Mouse (Mus musculus): ENCODE measurements around the gene Fscn1. TPM values are rescaled to one million over a fixed set of nuclear protein-coding genes. Genes with fewer than 3 reads are reported as not detected.

Gene Fscn1
- total RNA-seq (2017), result 1.2 TPM in 1 of 3 replicates, not detected in the others

DNA sequence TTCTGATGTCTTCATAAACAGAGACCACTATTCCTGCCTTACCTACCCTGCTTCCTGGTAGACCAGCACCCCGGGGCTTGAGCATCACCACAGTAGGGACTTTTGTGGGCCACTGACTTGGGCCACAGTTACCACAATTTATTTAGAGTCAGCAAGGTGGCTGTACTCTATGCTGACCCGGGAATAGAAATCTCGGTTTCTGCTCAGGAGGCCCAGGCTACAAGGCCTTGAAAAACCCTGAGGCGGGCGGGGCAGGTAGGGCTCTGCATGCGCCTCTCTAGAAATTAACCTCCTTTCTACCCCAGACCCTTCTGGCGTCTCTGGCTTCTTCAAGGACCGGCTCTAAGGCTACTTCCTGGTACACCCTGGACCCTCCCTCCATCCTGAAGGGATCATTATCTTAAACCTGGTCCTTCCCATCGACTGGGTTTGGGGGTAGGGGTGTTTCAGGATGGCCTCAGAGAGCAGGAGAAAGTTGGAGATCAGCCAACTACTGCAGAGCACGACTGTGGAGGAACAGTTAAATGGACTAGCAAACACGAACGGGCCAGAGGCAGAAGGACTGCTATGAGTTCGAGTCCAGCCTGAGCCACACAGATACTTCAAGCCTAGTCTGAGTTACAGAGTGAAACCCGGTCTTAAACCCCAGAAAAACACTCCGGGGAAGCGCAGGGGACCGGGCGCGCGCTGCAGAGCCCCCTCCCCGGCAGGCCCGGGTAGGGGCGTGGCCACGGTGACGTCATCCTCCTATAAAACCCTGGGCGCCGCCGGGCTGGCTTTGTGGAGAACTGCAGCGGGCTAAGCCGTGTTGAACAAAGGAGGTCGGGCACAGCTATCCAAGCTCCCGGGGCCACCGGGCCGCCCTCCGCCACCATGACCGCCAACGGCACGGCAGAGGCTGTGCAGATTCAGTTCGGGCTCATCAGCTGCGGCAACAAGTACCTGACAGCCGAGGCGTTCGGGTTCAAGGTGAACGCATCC lies at the start of gene Fscn1:
TSS of gene Fscn1 (plus strand) at position 768 of the 981 bp plus-strand sequence.
- ATAC-seq (replicated peaks; ENCODE audit: insufficient number of reproducible peaks, low FRiP score, low TSS enrichment, poor library complexity, severe bottlenecking), result no peak

DNA sequence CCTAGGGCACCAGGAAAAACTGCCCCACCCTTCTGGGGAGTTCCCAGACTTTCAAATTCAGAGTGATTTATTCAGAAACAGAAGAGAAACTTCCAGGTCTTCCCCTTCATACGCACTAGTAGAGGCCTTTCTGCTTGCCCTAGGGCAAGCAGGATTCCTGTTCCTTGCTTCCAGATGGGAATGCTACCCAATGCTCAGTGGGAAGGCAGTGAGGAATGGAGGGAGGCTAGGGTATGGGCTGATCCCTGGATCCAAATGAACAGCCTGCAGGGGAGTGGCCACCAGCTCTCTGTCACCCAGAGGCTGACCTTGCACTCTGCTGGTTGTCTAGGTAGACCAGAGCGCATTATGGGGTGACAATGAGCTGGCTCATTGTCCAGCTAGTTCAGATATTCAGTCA lies 48.5 kb upstream of the Fscn1 start:
- ATAC-seq (replicated peaks; ENCODE audit: insufficient number of reproducible peaks, low FRiP score, low TSS enrichment, poor library complexity, severe bottlenecking), result no peak

DNA sequence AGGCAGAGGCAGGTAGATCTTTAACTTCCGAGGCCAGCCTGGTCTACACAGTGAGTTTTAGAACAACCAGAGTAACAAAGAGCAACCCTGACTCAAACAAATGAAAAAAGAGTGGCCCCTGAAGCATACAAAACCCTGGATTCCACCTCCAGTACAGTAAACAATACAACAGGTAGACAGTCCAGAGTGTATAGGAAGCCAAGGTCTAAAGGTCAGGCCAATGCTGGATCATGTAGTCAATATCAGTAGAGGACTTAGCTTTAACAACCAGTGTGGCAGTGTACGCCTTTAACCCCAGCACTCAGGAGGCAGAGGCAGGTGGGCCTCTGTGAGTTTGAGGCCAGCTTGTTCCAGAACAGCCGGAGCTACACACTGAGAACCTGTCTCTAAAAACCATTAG lies 47.8 kb upstream of the Fscn1 start:
- no peak for ATAC-seq (replicated peaks; ENCODE audit: insufficient number of reproducible peaks, low FRiP score, low TSS enrichment, poor library complexity, severe bottlenecking)

DNA sequence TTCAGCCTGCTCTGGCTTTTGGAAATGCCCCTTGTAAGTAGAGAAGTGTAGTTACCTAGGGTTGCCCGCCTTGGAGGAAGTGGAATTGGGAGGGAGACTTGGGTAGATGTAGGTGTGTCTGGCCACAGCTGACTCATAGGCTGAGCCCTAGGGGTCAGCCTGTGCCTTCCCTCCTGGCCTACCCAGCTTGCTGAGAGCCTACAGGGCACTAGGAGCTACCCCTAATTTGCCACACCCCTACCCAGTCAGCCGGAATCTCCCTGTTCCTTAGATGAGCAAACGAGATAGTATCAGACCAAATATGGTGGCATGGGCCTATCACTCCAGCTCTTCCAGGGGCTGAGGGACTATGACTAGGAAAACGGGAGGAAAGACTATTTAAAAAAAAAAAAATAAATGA lies 47.4 kb upstream of the Fscn1 start:
- ATAC-seq (replicated peaks; ENCODE audit: insufficient number of reproducible peaks, low FRiP score, low TSS enrichment, poor library complexity, severe bottlenecking), result peak; percentile 53

DNA sequence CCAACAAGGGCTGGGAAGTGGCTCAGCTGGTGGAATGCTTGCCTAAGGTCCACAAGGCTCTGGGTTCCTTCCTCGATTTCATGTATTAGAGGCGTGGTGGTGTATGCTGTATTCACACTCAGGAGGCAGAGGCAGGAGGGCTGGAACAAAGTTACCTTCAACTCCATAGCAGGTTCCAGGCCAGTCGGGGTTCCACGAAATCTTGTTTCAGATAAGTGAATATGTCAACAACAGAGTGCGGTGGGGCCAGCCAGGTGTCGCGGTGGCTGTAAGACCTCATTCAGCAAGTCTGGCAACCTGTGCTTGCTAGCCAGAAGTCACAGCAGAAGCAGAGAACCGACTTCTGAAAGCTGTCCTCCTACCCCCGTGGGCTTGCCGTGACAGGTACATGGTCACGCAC lies 44.9 kb upstream of the Fscn1 start:
- ATAC-seq (replicated peaks; ENCODE audit: insufficient number of reproducible peaks, low FRiP score, low TSS enrichment, poor library complexity, severe bottlenecking), result no peak

DNA sequence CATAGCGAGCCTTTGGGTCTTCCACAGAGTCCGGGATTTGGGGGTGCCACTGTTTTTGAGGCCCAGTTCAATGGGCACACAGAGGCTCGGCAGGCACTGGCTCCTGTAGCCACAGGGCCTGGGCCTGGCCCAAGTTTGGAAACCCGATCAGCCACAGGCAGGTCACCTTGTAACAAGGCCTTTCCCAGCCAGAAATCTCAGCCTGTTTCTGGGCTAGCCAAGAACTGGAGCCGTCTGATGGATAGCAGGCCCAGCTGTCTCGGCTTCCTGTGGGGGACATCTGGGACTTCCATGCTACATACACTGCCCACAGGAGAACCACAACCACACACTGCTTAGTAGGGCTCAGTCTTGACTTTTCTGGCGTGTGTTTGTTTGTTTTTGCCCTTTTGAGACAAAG lies 43.5 kb upstream of the Fscn1 start:
- ATAC-seq (replicated peaks; ENCODE audit: insufficient number of reproducible peaks, low FRiP score, low TSS enrichment, poor library complexity, severe bottlenecking), result no peak

DNA sequence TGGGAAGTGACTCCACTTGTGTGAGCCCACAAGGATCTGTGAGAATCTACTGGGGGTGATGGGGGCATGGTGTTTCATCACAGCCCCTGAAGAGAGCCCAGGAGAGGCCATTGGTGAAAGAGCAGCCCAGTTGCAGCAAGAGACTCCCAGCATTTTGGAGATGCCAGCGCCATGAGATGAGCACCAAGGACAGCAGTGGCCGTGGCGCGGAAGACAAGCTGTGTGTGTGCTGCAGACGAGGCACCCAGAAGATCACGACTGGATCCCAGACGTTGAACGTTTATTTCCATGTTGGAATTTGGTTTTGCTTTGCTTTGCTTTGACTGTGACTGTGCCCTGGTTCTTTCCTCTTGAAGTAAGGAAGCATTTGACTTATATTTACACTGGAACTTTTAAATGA lies 42.7 kb upstream of the Fscn1 start:
- ATAC-seq (replicated peaks; ENCODE audit: insufficient number of reproducible peaks, low FRiP score, low TSS enrichment, poor library complexity, severe bottlenecking), result no peak

DNA sequence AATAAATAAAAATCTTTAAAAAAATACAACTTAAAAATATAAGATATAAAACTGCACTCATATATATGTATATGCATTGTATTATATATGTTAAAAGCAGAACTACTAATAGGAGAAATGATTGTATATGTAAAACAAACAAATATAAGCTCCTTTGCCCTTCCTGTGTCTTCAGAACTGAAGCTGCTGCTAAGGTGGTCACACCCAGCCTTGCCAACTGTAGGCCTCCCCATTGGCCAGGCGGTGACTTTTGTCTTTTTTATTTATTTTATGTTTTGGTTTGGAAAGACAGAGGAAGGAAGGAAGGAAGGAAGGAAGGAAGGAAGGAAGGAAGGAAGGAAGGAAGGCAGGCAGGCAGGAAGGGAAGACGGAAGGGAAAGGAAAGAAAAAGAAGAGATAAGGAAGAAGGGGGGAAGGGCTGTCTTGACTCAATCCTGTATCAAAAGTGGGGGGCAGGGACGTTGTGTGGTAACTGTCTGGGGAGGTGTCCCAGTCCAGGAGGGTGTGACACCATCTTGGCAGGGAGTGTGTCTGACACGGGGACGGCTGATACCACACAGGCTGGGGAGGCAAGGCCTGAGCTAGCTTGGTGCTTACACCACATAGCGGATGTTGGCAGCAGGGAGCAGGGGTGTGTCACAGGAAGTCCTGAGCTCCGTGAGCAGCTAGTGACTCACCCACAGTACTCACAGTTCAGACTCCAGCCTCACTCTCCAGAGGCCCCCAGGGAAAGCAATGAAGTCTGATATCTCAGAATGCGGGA lies 39.7 kb upstream of the Fscn1 start:
- peak; percentile 99 for ATAC-seq (replicated peaks; ENCODE audit: insufficient number of reproducible peaks, low FRiP score, low TSS enrichment, poor library complexity, severe bottlenecking)

DNA sequence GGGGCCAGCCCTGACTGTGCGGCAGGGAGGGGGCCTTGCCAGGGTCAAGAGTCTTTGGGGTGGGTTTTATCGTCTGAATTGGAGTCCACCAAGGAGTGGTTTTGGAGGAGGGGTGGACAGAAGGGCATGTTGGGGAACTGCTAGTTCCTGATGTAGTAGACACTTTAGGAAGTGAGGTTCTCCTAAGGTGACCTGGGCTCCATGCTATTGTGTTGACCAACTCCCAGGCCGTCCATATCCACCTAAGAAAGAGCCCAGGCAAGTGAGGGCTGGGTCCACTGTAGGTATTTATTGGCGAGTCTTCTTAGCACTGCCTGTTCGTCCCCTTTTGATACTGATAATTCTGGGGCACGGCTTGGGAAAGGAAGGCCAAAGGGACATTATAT lies 39.1 kb upstream of the Fscn1 start:
- ATAC-seq (replicated peaks; ENCODE audit: insufficient number of reproducible peaks, low FRiP score, low TSS enrichment, poor library complexity, severe bottlenecking), result peak; percentile 38

DNA sequence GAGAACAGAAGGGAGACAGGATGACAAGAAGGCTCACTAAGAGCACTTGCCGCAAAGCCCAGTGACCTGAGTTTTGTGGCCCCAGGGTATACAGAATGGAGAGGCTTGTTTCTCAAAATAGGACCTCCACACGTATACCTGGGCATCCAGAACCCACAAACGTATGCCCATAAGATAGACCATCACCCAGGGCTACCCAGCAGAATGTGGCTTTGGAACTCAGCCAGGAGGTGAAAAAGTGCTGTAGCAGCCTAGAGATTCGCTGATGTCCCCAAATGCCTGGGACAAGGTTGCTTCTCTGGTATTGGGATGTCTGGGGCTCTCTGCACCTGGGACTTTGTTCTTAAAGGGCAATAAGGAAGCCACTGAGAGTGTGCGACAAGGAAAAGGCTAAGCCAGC lies 37.9 kb upstream of the Fscn1 start:
- no peak for ATAC-seq (replicated peaks; ENCODE audit: insufficient number of reproducible peaks, low FRiP score, low TSS enrichment, poor library complexity, severe bottlenecking)

DNA sequence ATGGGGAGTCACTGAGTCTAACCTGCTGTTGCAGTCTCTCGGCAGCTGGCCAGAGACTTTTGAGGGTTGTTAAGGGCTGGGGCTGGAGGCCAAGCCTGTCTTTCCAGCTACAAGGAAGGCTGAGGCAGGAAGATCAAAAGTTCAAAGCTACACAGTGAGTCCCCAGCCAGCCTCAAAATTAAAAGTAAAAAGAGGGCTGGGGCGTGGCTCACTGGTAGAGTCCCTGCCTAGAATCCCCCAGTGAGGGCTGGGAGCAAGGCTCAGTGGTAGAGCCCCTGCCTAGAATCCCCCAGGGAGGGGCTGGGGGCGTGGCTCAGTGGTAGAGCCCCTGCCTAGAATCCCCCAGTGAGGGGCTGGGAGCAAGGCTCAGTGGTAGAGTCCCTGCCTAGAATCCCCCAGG lies 36.4 kb upstream of the Fscn1 start:
- ATAC-seq (replicated peaks; ENCODE audit: insufficient number of reproducible peaks, low FRiP score, low TSS enrichment, poor library complexity, severe bottlenecking), result no peak

DNA sequence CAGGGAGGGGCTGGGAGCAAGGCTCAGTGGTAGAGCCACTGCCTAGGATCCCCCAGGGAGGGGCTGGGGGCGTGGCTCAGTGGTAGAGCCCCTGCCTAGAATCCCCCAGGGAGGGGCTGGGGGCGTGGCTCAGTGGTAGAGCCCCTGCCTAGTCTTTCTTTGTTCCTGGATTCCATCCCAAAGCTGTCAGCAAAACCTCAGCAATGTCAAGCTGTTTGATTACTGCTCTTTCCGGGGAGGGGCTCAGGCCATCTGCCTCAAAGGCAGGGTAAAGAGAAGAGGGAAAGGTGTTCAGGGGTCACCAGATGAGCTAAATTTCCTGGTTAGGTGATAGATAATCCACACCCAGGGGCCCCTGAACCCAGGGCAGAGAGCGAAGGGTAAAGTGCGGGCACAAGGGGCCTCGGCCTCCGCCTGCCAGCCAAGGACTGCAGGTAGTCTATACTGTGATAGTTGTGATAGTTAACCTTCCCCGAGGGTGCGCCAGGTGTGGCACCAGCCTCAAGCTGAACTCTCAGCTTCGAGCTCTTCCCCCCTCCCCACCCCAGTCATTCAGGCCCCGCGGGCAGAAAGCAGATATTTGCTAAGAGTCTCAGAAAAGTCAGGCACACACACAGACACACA lies 35.7 kb upstream of the Fscn1 start:
- no peak for ATAC-seq (replicated peaks; ENCODE audit: insufficient number of reproducible peaks, low FRiP score, low TSS enrichment, poor library complexity, severe bottlenecking)

DNA sequence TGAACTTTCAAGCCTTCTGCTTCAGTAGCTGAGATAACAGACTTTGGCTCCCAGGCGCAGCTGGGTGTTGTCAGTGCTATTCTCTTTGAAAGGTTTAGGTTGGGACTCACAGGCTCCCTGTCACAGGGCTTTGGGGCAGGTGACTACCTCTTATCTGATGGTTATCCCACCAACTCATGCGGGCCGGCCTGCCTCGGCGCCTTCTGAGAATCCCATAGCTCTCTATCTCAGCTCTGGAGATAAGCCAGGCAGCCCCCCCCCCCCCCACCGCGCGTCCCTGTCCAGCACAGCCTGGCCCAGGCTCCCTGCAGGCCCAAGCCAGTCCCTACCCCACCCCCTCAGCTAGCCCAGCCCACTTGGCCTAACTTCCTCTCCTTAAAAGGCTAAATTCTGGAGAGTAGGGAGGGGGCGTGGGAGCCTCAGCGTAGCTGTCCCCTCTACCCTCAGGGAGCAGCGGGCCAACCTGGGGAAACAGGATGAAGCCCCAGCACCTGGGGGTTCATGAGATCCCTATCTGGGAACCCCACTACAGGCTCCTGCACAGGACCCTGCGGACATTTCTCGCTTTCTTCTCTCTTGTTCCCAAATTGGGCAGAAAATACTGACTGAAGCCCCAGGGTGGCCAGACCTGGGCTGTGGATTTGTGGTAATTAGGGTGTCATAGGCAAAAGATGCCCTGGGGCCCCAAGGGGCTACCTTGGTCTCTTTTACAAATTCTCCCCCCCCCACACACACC lies 33.8 kb upstream of the Fscn1 start:
- ATAC-seq (replicated peaks; ENCODE audit: insufficient number of reproducible peaks, low FRiP score, low TSS enrichment, poor library complexity, severe bottlenecking), result peak; percentile 66

DNA sequence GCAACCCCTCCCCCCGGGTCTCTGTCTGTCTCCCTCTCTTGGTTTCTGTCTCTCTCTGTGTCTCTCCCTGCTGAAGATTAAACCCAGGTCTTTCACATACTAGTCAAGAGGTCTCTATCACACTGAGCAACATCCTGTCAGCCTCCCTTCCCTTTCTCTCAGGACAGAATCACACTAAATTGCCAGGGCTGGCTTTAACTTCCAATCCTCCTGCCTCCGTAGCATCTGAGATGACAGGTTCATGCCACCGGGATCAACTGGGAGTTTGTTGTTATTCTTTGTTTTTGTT lies 33.3 kb upstream of the Fscn1 start:
- no peak for ATAC-seq (replicated peaks; ENCODE audit: insufficient number of reproducible peaks, low FRiP score, low TSS enrichment, poor library complexity, severe bottlenecking)

DNA sequence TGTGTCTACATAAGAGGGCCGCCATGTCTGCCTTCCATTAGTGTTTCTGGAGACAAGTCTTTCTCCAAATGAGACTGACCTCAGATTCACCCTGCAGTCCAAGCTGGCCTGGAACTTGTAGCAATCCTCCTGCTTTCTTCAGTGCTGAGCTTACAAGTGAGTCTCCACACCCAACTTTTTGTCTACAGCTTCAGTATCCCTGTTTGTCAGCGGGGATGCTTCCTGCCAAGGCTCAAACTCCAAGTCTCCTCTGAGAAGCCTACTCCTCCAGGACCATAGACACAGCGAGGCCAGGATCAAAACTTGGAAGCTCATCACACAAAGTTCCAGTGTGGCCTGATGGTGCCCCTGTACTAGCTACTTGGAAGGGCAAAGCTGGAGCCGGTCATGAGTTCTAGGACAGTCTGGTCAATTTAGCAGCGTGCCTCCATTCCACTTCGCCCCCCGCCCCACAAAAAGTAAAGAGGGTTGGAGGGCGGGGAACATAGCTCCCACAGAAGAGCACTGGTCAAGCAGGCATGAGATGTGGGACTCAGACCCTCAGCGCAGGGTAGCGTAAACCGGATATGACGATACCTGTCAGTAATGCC lies 32.7 kb upstream of the Fscn1 start:
- no peak for ATAC-seq (replicated peaks; ENCODE audit: insufficient number of reproducible peaks, low FRiP score, low TSS enrichment, poor library complexity, severe bottlenecking)

DNA sequence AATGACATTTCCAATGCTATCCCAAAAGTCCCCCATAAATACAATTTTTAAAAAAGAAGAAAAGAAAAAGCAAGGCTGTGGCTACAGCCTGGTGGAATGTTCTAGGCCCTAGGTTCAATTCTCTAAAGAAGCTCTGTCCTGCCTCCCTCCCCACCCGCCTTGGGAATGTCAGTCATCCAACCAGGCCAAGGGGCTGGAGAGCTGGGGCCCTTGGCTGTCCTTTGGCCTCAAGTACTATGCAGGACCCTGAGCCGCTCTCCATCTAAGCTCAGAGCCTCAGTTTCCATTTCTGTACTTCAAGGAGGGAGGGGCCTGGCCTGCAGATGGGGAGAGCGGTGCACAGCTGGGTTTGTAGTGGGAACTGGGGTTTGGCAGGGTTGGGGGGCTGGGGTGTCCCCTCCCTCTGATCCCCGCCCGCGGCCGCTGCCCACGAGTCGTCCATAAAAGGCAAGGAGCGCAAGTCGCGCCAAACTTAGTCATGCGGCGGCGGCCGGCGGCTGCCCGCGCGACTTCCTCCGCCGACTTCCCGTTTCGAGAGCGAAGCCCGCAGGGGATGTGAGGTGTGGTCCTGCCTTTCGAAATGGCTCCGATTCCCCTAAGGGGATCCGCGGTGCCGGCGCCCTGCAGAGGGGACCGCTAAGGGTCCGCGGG lies 31.3 kb upstream of the Fscn1 start:
- ATAC-seq (replicated peaks; ENCODE audit: insufficient number of reproducible peaks, low FRiP score, low TSS enrichment, poor library complexity, severe bottlenecking), result peak; percentile 56

DNA sequence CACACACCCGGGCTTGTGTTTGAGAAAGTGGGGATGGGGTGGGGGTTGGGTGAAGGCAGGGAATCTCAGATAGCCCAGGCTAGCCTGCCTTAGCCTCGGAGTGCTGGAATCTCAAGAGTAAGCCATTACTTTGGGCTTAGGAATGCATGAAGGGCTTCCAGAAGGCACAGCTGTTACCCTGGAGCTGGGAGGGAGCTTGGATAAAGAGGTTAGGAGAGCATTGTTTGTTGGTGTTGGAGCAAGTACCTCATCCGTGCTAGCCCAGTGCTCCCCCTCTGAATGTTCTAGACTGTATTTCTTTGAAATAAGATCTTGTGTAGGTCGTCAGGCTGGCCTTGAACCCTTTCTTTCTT lies 30.8 kb upstream of the Fscn1 start:
- ATAC-seq (replicated peaks; ENCODE audit: insufficient number of reproducible peaks, low FRiP score, low TSS enrichment, poor library complexity, severe bottlenecking), result 0 out of 2 replicates have a peak, but pooled peaks have one; percentile 1

DNA sequence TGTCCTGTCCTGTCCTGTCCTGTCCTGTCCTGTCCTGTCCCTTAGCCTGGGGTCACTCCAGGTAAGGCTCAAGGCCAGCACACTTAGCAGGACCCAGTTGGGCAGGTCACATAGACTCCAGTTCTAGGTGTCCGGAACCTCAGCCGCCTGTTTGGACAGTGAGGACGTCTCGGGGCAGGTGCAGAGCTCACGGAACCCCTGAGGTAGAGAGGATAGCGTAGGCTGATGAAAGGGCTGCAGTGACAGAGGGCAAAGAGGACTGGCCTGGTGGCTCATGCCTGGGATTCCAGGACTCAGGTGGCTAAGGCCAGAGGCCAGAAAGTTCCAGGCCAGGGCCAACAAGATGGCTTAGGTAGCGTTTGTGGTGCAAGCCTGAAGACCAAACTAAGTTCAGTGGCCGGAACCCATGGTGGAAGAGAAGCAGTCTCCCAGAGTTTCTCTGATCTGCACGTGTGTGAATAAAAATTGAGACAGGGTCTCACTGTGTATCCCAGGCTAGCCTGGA lies 28.9 kb upstream of the Fscn1 start:
- ATAC-seq (replicated peaks; ENCODE audit: insufficient number of reproducible peaks, low FRiP score, low TSS enrichment, poor library complexity, severe bottlenecking), result no peak

All from monocyte, adult 5-6 weeks (primary cell).